Mouse (Mus musculus) left cerebral cortex, adult 18-20 months (tissue): ENCODE results near the gene Tmcc3. TPM values are rescaled to one million over a fixed set of nuclear protein-coding genes. Genes with fewer than 3 reads are reported as not detected.
A peak's percentile ranks its signal among the peaks of the same experiment; 100 is the strongest.
"Not testable (repeated sequence)": the region's sequence is repeated elsewhere in the genome, so short reads cannot be mapped to it uniquely, and the experiment has no call there.

ENCODE experiments used
- DNase-seq, 2 experiments: peaks; one replicate each; pipeline ENCODE4 v3.0.0; 2021 to 2022; ENCODE audit warnings: low spot score in 2 of 2, mixed read lengths in 1 of 2
- total RNA-seq, 2 experiments: library from RNA; stranded (reverse); gene quantifications; 2 replicates each; pipeline ENCODE4 v1.2.3; 2021

The Tmcc3 gene
- total RNA-seq, 2 experiments from 2014 or later, result 21.3 to 31.9 TPM

GRCm38 (mm10) chr10:94569731-94570130, 258.0 kb downstream of the Tmcc3 start:
- DNase-seq, result no peak

DNA sequence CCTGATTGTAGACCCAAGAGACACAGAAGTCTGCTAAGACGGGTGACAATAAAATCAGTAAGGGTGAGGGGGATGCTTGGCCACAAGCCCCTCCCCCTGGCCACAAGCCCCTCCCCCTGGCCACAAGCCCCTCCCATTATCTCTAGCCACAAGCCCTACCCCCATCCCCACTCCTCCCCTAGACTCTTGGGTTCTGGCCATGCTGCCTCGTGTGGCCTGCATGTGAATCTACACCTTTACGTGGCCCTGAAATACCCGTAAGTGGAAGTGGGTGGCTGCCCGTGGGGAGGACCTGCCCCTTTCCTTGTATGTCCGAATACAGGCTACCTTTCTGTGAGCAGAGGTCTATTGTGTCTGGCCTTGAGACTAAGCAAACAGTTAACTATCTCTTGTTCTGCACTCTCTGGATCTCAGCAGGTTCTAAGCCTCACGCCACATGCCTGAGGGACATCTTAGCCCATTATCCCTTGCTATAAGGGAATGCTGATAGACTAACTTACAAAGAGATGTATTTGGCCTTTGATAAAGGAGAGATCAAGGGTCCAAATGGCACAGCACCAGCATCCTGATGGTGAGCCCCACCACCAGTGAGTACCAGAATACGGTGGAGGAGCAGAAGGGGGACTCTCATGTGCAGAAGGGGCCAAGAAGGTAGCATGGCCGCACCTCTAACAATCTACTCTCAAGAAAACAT, 260.3 kb downstream of the Tmcc3 start:
- DNase-seq, result no peak

DNA sequence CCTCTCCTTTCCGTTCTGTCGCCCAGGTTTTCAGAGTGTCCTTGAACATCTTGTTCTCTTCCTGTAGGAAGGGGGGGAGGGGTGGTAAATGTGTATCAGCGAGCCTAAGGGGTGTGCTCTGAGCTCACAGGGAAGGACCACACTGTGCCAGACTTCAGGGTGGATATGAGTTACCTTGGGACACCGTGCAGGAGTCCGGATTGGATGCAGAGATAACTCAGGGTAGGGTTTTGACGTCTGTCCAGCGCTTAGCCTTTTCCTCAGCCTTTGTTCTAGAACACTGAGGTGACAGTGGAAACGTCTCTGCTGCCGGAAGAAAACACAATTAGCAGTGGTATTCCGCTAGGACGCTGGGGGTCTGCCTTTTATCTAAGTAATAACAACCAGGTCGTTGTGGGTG, 261.0 kb downstream of the Tmcc3 start:
- no peak for DNase-seq

GRCm38 (mm10) chr10:94574451-94575333, 262.9 kb downstream of the Tmcc3 start:
- no peak for DNase-seq

DNA sequence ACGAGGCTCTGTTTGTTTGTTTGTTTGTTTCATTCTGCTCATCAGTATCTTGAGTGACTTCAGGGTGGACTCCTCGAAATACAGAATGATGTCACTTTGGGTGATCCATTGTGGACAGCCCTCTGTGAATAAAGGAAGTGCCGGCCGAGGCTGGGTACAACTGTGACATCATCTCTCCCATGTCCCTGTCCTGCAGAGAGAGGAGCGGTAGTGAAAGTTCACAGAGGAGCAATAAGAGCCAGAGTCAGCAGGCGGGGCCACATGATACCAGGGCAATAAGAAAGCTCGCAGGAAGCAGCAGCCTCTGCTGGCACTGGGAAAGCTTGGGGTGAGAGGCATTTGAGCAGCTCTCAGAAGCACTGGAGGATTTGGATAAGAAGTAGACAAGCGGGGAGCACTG, 264.2 kb downstream of the Tmcc3 start:
- no peak for DNase-seq

- DNase-seq, result no peak
Observed at GRCm38 (mm10) chr10:94578870-94579269, 267.1 kb downstream of the Tmcc3 start.

DNA sequence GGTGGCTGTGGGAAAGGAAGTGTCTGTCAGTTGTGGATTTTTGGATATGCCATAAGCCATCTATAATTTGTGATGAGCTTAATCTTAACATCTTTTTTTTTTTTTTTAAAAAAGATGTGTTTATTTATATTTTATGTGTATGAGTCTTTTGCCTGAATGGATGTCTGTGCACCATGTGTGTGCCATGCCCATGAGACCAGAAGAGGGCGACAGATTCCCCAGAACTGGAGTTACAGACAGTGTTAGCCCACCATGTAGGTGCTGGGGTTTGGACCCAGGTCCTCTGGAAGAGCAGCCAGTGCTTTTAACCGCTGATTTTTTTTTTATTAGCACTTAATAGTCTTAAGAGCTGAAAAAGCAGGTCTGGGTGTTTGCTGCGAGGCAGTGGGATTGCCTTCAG, 269.6 kb downstream of the Tmcc3 start:
- no peak for DNase-seq

- no peak for DNase-seq
Observed at GRCm38 (mm10) chr10:94583714-94584113, 272.0 kb downstream of the Tmcc3 start.

GRCm38 (mm10) chr10:94584851-94585359, 273.2 kb downstream of the Tmcc3 start:
- DNase-seq, result peak; percentile 14 to 24

DNA sequence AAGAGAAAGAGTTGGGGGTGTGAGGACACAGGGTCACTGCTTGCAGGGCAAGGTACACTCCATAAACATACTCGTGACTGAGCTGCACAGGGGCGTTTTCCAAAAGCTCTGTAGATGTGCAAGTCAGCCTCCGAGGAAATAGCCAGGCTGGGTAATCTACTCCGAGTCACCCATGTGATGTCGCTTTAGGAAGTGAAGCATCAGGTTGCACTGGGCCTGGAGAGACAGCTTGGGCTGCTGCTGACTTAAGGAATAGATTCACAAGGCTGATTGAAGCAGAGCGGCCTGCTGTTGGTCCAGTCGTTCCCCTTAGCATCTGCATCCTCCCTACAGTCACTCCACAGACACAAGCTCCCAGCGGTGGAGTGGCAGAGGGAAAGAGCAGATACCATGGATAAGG, 274.1 kb downstream of the Tmcc3 start:
- no peak for DNase-seq

DNA sequence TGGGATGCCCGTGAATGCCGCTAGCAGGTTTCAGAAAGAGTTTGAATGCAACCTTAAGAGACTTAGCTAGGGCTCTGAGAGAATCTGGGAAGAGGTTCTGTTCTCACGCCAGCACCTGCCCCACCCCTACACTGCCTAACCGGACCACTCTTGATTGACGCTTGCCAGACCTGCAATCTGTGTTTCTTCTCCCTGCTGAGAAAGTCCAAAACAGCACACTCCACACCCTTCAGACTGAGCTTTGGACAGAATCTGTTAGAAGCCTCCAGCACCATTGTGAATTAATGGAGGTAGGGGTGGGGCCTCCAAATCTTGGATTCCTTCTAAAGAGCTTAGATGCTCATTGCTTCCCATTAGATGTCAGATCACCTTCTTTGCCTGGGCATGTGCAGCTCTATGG, 277.2 kb downstream of the Tmcc3 start:
- no peak for DNase-seq

- peak; percentile 54 to 73 for DNase-seq
Observed at GRCm38 (mm10) chr10:94595705-94596104, 284.0 kb downstream of the Tmcc3 start.

GRCm38 (mm10) chr10:94599846-94600245, 288.1 kb downstream of the Tmcc3 start:
- DNase-seq, result not testable (repeated sequence)

DNA sequence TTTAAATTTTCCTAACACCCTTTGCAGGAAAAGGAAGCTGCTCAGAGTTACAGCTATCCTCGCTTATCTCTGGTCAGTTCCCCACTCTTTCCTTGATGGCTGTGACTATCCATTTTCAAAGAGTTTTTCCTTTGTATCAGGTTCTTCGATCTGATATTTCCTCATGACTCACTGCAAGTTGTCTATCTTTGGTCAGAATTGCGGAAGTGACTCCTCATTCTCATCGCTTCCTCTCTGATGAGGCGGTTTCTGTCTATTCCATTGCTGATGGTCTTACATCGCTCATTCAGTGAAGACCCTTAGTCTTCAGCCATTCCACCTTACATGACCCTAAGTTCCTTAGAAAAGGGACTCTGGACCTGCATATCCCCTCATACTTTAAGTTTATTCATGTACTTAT, 289.3 kb downstream of the Tmcc3 start:
- no peak for DNase-seq

GRCm38 (mm10) chr10:94605491-94605890, 293.7 kb downstream of the Tmcc3 start:
- DNase-seq, result no peak

GRCm38 (mm10) chr10:94609309-94609777, 297.6 kb downstream of the Tmcc3 start:
- peak; percentile 75 for DNase-seq

- no peak for DNase-seq
Observed at GRCm38 (mm10) chr10:94611228-94611968, 299.6 kb downstream of the Tmcc3 start.

GRCm38 (mm10) chr10:94611969-94612440, 300.3 kb downstream of the Tmcc3 start:
- DNase-seq, result no peak

- DNase-seq, result no peak
Observed at GRCm38 (mm10) chr10:94619586-94619985, 307.8 kb downstream of the Tmcc3 start.

DNA sequence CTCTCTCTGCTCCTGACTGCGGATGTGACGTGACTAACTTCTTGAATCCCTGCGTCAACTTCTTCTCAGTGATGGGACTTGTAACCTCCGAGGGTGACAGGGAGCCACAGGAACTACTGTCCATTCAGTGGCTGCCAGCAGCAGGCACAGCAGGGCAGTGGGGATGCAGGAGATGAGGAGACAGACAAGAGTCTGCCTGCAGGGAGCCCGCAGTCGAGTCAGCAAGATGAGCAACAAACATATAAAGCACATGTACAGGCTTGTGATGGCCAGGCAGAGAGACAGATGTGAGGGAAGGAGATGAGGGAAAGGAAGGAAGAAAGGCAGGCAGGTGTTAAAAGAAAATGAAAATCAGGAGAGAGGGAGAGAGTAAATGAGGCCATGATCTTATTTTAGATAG, 308.8 kb downstream of the Tmcc3 start:
- no peak for DNase-seq
